Mouse (Mus musculus) testis, adult 2 months (tissue): ENCODE measurements around the gene Mettl3. TPM values are rescaled to one million over a fixed set of nuclear protein-coding genes. Genes with fewer than 3 reads are reported as not detected.
"Not testable (repeated sequence)": the region's sequence is repeated elsewhere in the genome, so short reads cannot be mapped to it uniquely, and the experiment has no call there.

ENCODE experiments used
- H3K27ac ChIP-seq: fragments of 200-500 bp; 2 replicates; pipeline ENCODE4 v1.5.1; 2012; ENCODE audit warnings: low read depth, low read length; ENCODE audit not compliant: control insufficient read depth, insufficient read depth
- H3K27me3 ChIP-seq: fragments of 200-500 bp; 2 replicates; pipeline ENCODE4 v1.6.1; 2012; ENCODE audit warnings: mild to moderate bottlenecking, low read length, moderate library complexity; ENCODE audit not compliant: control insufficient read depth, insufficient read depth
- H3K36me3 ChIP-seq: fragments of 200-500 bp; 2 replicates; pipeline ENCODE4 v1.6.1; 2012; ENCODE audit warnings: mild to moderate bottlenecking, low read length; ENCODE audit not compliant: control insufficient read depth, insufficient read depth
- H3K4me1 ChIP-seq: fragments of 200-500 bp; 2 replicates; pipeline ENCODE4 v1.6.1; 2012; ENCODE audit warnings: low read length; ENCODE audit not compliant: control insufficient read depth, insufficient read depth
- H3K4me3 ChIP-seq: fragments of 200-500 bp; 2 replicates; pipeline ENCODE4 v1.5.1; 2012; ENCODE audit warnings: low read depth, mild to moderate bottlenecking, low read length, moderate library complexity, mixed read lengths; ENCODE audit not compliant: control insufficient read depth
- CTCF ChIP-seq: fragments of 200-500 bp; IDR thresholded peaks from 2 replicates; pipeline ENCODE4 v1.5.1; 2012; ENCODE audit warnings: low read depth, mild to moderate bottlenecking, inconsistent platforms, low read length, moderate library complexity; ENCODE audit not compliant: control insufficient read depth, insufficient read depth, insufficient replicate concordance
- POLR2A ChIP-seq: fragments of 200-500 bp; IDR thresholded peaks from 2 replicates; pipeline ENCODE4 v1.6.1; 2012; ENCODE audit warnings: low read depth, mild to moderate bottlenecking, inconsistent platforms, low read length, moderate library complexity; ENCODE audit not compliant: control insufficient read depth
- polyA plus RNA-seq: library from polyadenylated mRNA; depleted of rRNA; stranded (reverse); fragments of >200 nt; gene quantifications from 2 replicates; pipeline ENCODE4 v1.2.3, GENCODE M21; 2012

Mettl3 gene
- polyA plus RNA-seq, 1 experiment = 9.6 TPM

- TF ChIP-seq CTCF (no peak), POLR2A (no peak)
- peaks cover 21% of the 10 kb centered on the region for H3K4me1 ChIP-seq
- no peaks in the 10 kb centered on the region for H3K36me3 ChIP-seq
- H3K27me3 ChIP-seq = no peaks in the 10 kb centered on the region
- H3K4me3 ChIP-seq = peak overlapping the region; percentile 28
- no peak overlapping the region for H3K27ac ChIP-seq
Measured at GRCm38 (mm10) chr14:52313931-52314807, 9.2 kb upstream of the Mettl3 start.

GRCm38 (mm10) chr14:52310906-52311305, 6.0 kb upstream of the Mettl3 start:
- Histone ChIP-seq H3K27me3 (no peaks in the 10 kb centered on the region), H3K4me3 (no peak overlapping the region), H3K4me1 (peaks cover 16% of the 10 kb centered on the region), H3K27ac (no peak overlapping the region), H3K36me3 (no peaks in the 10 kb centered on the region)
- TF ChIP-seq POLR2A = no peak
- no peak for TF ChIP-seq CTCF

- H3K4me1 ChIP-seq = peaks cover 14% of the 10 kb centered on the region
- not testable (repeated sequence) for H3K27me3 ChIP-seq, H3K27ac ChIP-seq, H3K4me3 ChIP-seq, H3K36me3 ChIP-seq
Measured at GRCm38 (mm10) chr14:52310343-52310742, 5.4 kb upstream of the Mettl3 start.

GRCm38 (mm10) chr14:52306100-52306499, 1.2 kb upstream of the Mettl3 start:
- Histone ChIP-seq H3K4me3 (no peak overlapping the region), H3K36me3 (no peaks in the 10 kb centered on the region), H3K27ac (no peak overlapping the region), H3K4me1 (peaks cover 3% of the 10 kb centered on the region; the same call in 1 of the 2 replicates), H3K27me3 (no peaks in the 10 kb centered on the region)
- TF ChIP-seq CTCF = no peak
- no peak for TF ChIP-seq POLR2A

- H3K4me3 ChIP-seq, H3K4me1 ChIP-seq, H3K27ac ChIP-seq, H3K36me3 ChIP-seq, H3K27me3 ChIP-seq: not testable (repeated sequence)
Measured at GRCm38 (mm10) chr14:52303517-52303916, 1.4 kb downstream of the Mettl3 start.

GRCm38 (mm10) chr14:52295558-52296264, 9.2 kb downstream of the Mettl3 start:
- no peaks in the 10 kb centered on the region for H3K4me1 ChIP-seq
- H3K36me3 ChIP-seq = no peaks in the 10 kb centered on the region
- no peak overlapping the region for H3K4me3 ChIP-seq
- no peak for TF ChIP-seq CTCF
- no peak for TF ChIP-seq POLR2A
- H3K27ac ChIP-seq = no peak overlapping the region
- no peaks in the 10 kb centered on the region for H3K27me3 ChIP-seq

- Histone ChIP-seq H3K27ac (no peak overlapping the region), H3K4me3 (no peak overlapping the region), H3K36me3 (peaks cover 1% of the 10 kb centered on the region), H3K27me3 (no peaks in the 10 kb centered on the region), H3K4me1 (peaks cover 2% of the 10 kb centered on the region; the same call in 1 of the 2 replicates)
- no peak for TF ChIP-seq POLR2A
- no peak for TF ChIP-seq CTCF
Measured at GRCm38 (mm10) chr14:52284191-52284590, 20.7 kb downstream of the Mettl3 start.

GRCm38 (mm10) chr14:52283629-52284028, 21.3 kb downstream of the Mettl3 start:
- peaks cover 2% of the 10 kb centered on the region; the same call in 1 of the 2 replicates for H3K4me1 ChIP-seq
- no peak for TF ChIP-seq POLR2A
- TF ChIP-seq CTCF = no peak
- H3K27me3 ChIP-seq = no peaks in the 10 kb centered on the region
- H3K36me3 ChIP-seq = peaks cover 1% of the 10 kb centered on the region
- H3K4me3 ChIP-seq = no peak overlapping the region
- no peak overlapping the region for H3K27ac ChIP-seq
